Mouse (Mus musculus): ENCODE results near the gene Chrna1. TPM values are rescaled to one million over a fixed set of nuclear protein-coding genes. Genes with fewer than 3 reads are reported as not detected.

The Chrna1 gene
- polyA plus RNA-seq, 1 experiment: 0.19 TPM

DNA sequence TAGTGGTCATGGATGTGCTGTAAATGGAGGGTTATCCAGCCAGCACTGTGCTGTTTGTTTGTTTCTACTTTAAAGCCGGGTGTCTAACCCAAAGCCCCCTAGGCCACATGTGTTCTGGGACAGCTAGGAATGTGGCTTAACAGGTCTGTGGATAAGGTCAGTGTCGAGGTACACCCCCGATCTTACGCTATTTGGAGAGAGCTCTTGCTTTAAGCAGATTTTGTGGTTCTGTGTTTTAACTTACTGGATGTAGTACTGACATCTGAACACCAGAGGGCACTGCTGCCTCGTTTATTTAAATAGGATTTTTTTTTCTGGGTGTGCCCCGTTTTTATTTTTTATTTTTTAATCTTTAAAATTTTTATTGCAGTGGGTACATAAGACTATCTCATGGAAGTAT, 29.4 kb downstream of the Chrna1 start:
- TF ChIP-seq POLR2A (IDR thresholded peaks at IDR 0.05; ENCODE audit: low read depth, low read length): no peak
- TF ChIP-seq CTCF (IDR thresholded peaks at IDR 0.05; ENCODE audit: borderline replicate concordance, insufficient read depth, low read length): no peak
- H3K4me1 ChIP-seq (ENCODE audit: control insufficient read depth, insufficient read depth, low read length): peaks cover 10% of the 10 kb centered on the region
- H3K27ac ChIP-seq (ENCODE audit: insufficient read depth, low read length): no peak overlapping the region
- H3K4me3 ChIP-seq (ENCODE audit: insufficient read depth, low read length): no peak overlapping the region

DNA sequence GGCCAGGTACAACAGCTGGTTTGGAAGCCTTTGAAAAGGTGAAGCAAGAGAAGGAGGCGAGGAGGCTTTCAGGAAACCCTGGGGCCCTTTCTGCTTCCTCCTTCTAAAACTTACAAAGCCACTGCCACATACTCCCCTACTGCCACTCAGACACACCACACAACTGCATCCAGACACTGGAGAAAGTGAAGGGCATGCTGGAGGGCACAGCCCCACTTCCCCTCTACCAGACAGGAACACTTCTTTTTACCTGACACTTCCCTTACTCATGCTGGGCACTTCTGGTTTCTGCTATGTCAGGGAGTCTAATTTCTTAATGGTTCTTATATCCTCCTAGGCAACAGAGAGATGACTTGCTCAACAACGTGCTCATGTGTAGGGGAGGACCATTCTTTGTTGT, 31.6 kb downstream of the Chrna1 start:
- H3K4me1 ChIP-seq (ENCODE audit: control insufficient read depth, insufficient read depth, low read length): peaks cover 10% of the 10 kb centered on the region

DNA sequence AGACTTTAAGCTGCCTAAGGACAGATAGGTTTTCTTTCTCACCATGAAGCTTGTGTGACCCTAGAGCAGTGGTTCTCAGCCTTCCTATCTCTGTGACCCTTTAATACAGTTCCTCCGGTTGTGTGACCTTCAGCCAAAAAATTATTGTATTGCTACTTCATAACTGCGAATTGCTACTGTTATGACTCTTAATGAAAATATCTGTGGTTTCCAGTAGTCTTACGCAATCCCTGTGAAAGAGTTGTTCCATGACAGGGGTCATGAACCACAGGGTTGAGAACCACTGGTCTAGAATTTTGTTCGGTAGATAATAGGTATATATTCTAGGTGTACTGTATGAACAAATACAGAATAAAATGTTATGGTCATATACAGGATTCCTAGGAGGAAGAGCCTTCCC, 32.9 kb downstream of the Chrna1 start:
- H3K4me1 ChIP-seq (ENCODE audit: control insufficient read depth, insufficient read depth, low read length): 0 out of 2 replicates have a peak, but pooled peaks cover 4% of the 10 kb centered on the region

More for the DNA sequence above, 31.6 kb downstream of the Chrna1 start:
- H3K4me3 ChIP-seq (ENCODE audit: insufficient read depth, low read length): no peak overlapping the region
- TF ChIP-seq CTCF (IDR thresholded peaks at IDR 0.05; ENCODE audit: borderline replicate concordance, insufficient read depth, low read length) (no peak), POLR2A (IDR thresholded peaks at IDR 0.05; ENCODE audit: low read depth, low read length) (no peak)
- H3K27ac ChIP-seq (ENCODE audit: insufficient read depth, low read length): no peak overlapping the region

DNA sequence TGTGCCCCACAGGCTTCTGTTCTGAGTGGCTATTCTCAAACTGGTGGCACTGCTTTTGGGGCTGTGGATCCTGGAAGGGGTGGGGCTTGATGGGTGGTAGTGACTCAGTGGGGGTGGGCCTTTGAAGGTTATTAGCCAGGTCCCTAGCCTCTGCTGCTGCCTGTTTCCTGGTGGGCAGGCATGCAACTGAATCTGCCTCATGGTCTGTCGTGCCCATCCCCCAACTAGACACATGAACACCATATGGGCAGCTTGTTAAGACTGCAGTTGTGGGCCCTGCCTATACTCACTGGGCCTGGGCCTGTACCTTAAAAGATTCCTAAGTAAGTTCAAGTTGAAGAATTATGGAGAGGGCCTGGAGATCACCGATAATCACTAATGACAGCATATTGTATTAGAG, 34.6 kb downstream of the Chrna1 start:
- no peak for TF ChIP-seq POLR2A (IDR thresholded peaks at IDR 0.05; ENCODE audit: low read depth, low read length)
- TF ChIP-seq CTCF (IDR thresholded peaks at IDR 0.05; ENCODE audit: borderline replicate concordance, insufficient read depth, low read length): no peak
- H3K27ac ChIP-seq (ENCODE audit: insufficient read depth, low read length): no peak overlapping the region
- 0 out of 2 replicates have a peak, but pooled peaks cover 4% of the 10 kb centered on the region for H3K4me1 ChIP-seq (ENCODE audit: control insufficient read depth, insufficient read depth, low read length)

More for the DNA sequence above, 32.9 kb downstream of the Chrna1 start:
- Histone ChIP-seq H3K27ac (ENCODE audit: insufficient read depth, low read length) (no peak overlapping the region), H3K4me3 (ENCODE audit: insufficient read depth, low read length) (no peak overlapping the region)
- no peak for TF ChIP-seq POLR2A (IDR thresholded peaks at IDR 0.05; ENCODE audit: low read depth, low read length)
- TF ChIP-seq CTCF (IDR thresholded peaks at IDR 0.05; ENCODE audit: borderline replicate concordance, insufficient read depth, low read length): no peak

DNA sequence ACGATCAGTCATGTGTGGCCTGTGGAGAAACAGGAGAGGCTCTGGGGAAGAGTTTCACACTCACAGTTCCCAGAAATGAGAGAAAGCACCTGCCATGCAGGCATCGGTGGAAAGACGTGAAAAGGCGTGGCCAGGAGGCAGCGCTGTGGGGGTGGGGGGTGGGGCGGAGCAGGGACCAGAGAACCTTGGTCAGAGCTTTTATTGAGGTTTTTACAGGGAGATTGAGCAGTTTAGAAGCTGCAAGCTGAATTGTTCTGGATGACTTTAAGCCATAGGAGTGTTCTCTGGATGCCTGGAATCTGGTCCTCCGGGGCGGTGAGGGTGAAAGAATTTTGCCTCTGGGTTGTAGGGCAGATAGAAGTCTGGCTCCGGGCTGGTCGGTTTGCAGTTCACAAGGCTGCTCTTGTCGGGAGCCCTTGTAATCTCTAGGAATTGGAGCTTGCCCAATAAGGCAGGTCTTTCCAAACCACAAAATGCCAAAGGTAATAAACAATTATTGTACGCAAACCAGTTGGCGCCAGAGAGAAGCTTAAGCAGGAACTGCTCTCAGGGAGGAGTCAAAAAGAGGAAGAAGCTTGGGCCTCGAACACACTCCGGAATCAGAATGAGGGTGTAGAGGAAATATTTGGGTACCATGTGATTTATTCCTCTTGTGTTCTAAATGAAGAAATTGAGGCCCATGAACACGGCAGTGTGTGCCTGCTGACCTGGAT, 39.5 kb downstream of the Chrna1 start:
- no peaks in the 10 kb centered on the region for H3K4me1 ChIP-seq (ENCODE audit: control insufficient read depth, insufficient read depth, low read length)
- TF ChIP-seq CTCF (IDR thresholded peaks at IDR 0.05; ENCODE audit: borderline replicate concordance, insufficient read depth, low read length) (no peak), POLR2A (IDR thresholded peaks at IDR 0.05; ENCODE audit: low read depth, low read length) (no peak)
- H3K4me3 ChIP-seq (ENCODE audit: insufficient read depth, low read length): no peak overlapping the region

More for the DNA sequence above, 34.6 kb downstream of the Chrna1 start:
- no peak overlapping the region for H3K4me3 ChIP-seq (ENCODE audit: insufficient read depth, low read length)

DNA sequence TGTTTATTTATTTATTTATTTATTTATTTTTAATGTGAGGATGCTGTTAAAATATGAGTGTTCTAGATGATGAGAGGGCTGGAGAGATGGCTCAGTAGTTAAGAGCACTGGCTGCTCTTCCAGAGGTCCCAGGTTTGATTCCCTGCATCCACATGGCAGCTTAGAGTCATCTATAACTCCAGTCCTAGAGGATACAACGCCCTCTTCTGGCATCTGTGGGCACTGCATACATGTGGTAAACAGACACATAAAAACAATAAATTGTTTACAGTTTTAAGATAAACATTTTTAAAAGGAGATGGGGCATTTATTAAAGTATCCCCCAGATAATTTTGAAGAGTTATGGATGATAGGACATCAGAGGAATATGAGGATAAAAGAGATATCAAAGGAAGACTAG, 40.4 kb downstream of the Chrna1 start:
- Histone ChIP-seq H3K27ac (ENCODE audit: insufficient read depth, low read length) (no peak overlapping the region), H3K4me3 (ENCODE audit: insufficient read depth, low read length) (no peak overlapping the region), H3K4me1 (ENCODE audit: control insufficient read depth, insufficient read depth, low read length) (no peaks in the 10 kb centered on the region)
- TF ChIP-seq POLR2A (IDR thresholded peaks at IDR 0.05; ENCODE audit: low read depth, low read length): no peak
- TF ChIP-seq CTCF (IDR thresholded peaks at IDR 0.05; ENCODE audit: borderline replicate concordance, insufficient read depth, low read length): no peak

More for the DNA sequence above, 39.5 kb downstream of the Chrna1 start:
- no peak overlapping the region for H3K27ac ChIP-seq (ENCODE audit: insufficient read depth, low read length)

DNA sequence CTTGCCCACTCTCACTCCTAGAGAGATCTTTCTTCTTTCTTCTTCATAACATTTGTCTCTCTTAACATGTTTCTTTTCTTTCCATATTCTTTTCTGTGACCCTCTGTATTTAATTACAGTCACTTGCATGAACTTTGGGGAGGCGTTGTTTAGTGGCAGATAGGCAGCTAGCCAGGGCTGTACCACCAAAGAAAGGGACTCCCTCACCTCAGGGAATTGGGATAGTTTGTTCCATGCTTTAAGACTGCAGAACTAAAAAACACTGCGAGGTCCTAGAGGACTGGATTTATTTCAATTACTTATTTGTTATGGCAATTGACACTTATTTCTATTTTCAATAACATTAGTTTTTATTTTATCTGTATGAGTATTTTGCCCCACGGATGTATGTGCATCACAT, 41.0 kb downstream of the Chrna1 start:
- Histone ChIP-seq H3K27ac (ENCODE audit: insufficient read depth, low read length) (no peak overlapping the region), H3K4me3 (ENCODE audit: insufficient read depth, low read length) (no peak overlapping the region), H3K4me1 (ENCODE audit: control insufficient read depth, insufficient read depth, low read length) (no peaks in the 10 kb centered on the region)
- TF ChIP-seq CTCF (IDR thresholded peaks at IDR 0.05; ENCODE audit: borderline replicate concordance, insufficient read depth, low read length) (no peak), POLR2A (IDR thresholded peaks at IDR 0.05; ENCODE audit: low read depth, low read length) (no peak)

DNA sequence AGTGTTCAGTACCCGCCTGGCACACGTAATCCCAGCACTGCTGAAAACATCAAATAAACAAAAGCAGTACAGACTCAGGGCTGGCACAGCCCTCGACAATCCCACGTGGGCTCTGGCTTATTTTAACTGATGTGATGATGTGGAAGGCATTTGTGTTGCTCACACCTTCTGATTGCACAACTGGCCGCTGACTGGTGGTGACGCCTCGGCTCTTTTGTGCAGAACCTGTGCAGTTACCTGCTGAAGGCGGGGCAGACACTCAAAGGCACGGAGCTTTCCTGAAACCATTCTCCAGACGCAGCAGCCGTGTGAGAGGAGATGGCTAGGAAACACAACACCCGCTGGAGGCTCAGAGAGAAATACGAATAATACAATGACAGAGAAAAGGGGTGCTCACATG, 41.5 kb downstream of the Chrna1 start:
- no peaks in the 10 kb centered on the region for H3K4me1 ChIP-seq (ENCODE audit: control insufficient read depth, insufficient read depth, low read length)
- H3K27ac ChIP-seq (ENCODE audit: insufficient read depth, low read length): no peak overlapping the region
- H3K4me3 ChIP-seq (ENCODE audit: insufficient read depth, low read length): no peak overlapping the region
- no peak for TF ChIP-seq CTCF (IDR thresholded peaks at IDR 0.05; ENCODE audit: borderline replicate concordance, insufficient read depth, low read length)
- no peak for TF ChIP-seq POLR2A (IDR thresholded peaks at IDR 0.05; ENCODE audit: low read depth, low read length)

DNA sequence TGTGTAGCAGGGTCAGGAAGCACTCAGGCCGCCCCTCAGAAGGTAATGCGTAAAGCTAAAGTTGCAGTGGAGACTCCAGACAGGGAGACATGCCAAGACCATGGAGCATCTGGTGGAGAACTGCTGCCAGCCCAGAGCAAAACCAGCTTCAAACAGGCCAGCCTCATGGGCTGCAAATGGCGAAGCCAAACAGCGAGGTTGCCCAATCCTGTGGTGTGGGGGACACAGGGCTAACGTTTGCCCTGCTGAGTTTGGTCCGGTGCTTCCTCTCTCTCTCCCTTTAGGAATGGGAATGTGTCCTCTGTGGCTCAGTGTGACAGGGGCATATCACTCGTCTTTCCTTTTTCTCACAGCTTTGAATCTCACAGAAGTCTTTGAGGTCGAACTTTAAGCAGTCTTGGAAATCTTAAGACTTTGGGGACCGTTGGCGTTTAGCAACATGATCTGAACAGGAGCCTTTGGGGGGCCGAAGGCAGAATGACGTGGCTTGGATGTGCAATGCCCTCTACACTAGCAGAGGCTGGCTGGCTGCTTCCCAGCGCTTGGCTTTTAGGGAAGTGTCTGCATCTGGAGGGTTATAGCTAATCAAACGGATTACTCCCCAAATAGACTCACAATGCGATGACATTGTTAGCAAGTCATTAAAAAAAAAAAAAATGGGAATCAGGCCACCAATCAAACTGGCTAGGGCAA, 43.9 kb downstream of the Chrna1 start:
- TF ChIP-seq POLR2A (IDR thresholded peaks at IDR 0.05; ENCODE audit: low read depth, low read length) (no peak), CTCF (IDR thresholded peaks at IDR 0.05; ENCODE audit: borderline replicate concordance, insufficient read depth, low read length) (no peak)
- no peaks in the 10 kb centered on the region for H3K4me1 ChIP-seq (ENCODE audit: control insufficient read depth, insufficient read depth, low read length)
- no peak overlapping the region for H3K27ac ChIP-seq (ENCODE audit: insufficient read depth, low read length)
- no peak overlapping the region for H3K4me3 ChIP-seq (ENCODE audit: insufficient read depth, low read length)

DNA sequence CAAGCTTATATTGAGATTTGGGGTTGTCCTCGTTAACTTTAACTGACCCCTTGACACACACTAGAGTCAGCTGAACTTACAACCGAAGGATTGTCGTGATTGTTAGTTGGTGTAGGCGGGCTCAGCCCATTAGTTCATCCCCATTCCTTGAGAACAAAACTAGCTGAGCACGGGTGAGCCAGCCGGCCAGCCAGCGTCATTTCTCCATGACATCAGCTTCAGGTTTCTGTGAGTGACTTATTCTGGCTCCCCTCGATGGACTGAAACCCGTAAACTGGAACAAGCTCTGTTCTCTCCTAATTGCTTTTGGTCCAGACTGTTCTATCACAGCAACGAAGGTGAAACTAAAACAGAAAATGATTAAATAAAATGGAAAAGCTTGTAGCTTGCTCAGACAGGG, 45.4 kb downstream of the Chrna1 start:
- Histone ChIP-seq H3K27ac (ENCODE audit: insufficient read depth, low read length) (no peak overlapping the region), H3K4me1 (ENCODE audit: control insufficient read depth, insufficient read depth, low read length) (peaks cover 4% of the 10 kb centered on the region; the same call in 1 of the 2 replicates), H3K4me3 (ENCODE audit: insufficient read depth, low read length) (no peak overlapping the region)
- TF ChIP-seq POLR2A (IDR thresholded peaks at IDR 0.05; ENCODE audit: low read depth, low read length): no peak
